Mouse (Mus musculus) hindbrain, embryonic 15.5 days (tissue): ENCODE measurements around the gene Gm6482. TPM values are rescaled to one million over a fixed set of nuclear protein-coding genes. Genes with fewer than 3 reads are reported as not detected.
A peak's percentile ranks its signal among the peaks of the same experiment; 100 is the strongest.
"Not testable (repeated sequence)": the region's sequence is repeated elsewhere in the genome, so short reads cannot be mapped to it uniquely, and the experiment has no call there.

Experiments
- ATAC-seq: fragments of 200-750 bp; cut with Nextera tagmentation; 2 replicates; pipeline ENCODE4 v1.8.0; 2017; ENCODE audit warnings: low read depth, moderate number of reproducible peaks, moderate TSS enrichment; ENCODE audit not compliant: low FRiP score
- H3K27ac ChIP-seq: fragments of 300-500 bp; sonication (generic); replicated peaks from 2 replicates; pipeline ENCODE4 v1.5.1; 2015; ENCODE audit warnings: mild to moderate bottlenecking, inconsistent platforms
- H3K27me3 ChIP-seq: fragments of 300-500 bp; sonication (generic); 2 replicates; pipeline ENCODE4 v1.6.1; 2015; ENCODE audit warnings: control low read depth, inconsistent platforms
- H3K36me3 ChIP-seq: fragments of 300-500 bp; sonication (generic); 2 replicates; pipeline ENCODE4 v1.6.1; 2015; ENCODE audit warnings: control low read depth, inconsistent platforms
- H3K4me1 ChIP-seq: fragments of 300-500 bp; sonication (generic); replicated peaks from 2 replicates; pipeline ENCODE4 v1.6.1; 2015; ENCODE audit warnings: control low read depth, inconsistent platforms
- H3K4me2 ChIP-seq: fragments of 300-500 bp; sonication (generic); 2 replicates; pipeline ENCODE4 v1.6.1; 2015; ENCODE audit warnings: moderate library complexity, mild to moderate bottlenecking, inconsistent platforms
- H3K4me3 ChIP-seq: fragments of 300-500 bp; sonication (generic); 2 replicates; pipeline ENCODE4 v1.5.1; 2015; ENCODE audit warnings: mild to moderate bottlenecking, inconsistent platforms
- H3K9ac ChIP-seq: fragments of 300-500 bp; sonication (generic); 2 replicates; pipeline ENCODE4 v1.6.1; 2015; ENCODE audit warnings: inconsistent platforms
- H3K9me3 ChIP-seq: fragments of 300-500 bp; sonication (generic); 2 replicates; pipeline ENCODE4 v1.6.1; 2016; ENCODE audit warnings: control low read depth, inconsistent platforms
- WGBS: fragments of 180-500 bp; shearing (Covaris S2); methylation state at CpG from one replicate; pipeline ENCODE4 v1.1.7; 2015; 5-methylcytosine and 5-hydroxymethylcytosine counted together
- polyA plus RNA-seq: library from polyadenylated mRNA; unstranded; fragments of >200 nt; fragmentation: Nextera tagmentation; extraction: Ambion mirVana; gene quantifications from 2 replicates; pipeline ENCODE4 v1.2.1, GENCODE M21; 2015

Gene Gm6482
- polyA plus RNA-seq, result 0.30 TPM in 1 of 2 replicates, not detected in the other

DNA sequence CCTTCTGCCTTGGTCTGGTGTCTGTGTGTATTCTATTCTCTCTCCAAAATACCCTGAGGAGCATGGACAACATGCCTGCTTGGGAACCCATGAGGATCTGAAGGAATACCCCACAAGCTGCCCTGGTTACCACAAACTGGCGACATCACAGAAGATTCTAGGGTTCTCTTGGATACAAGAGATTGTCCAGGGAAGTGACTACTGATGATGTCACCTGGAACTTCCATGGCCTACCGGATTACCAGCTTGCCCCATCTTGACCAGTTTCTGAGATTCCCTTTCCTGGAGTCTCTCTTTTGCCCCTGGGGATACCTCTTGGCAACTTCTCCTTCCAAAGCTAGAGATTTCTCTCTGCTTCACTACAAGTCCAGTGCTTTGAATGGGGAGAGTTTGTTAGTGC, at the start of gene Gm6482:
Gene Gm6482 (minus strand): TSS at position 101 of the 400 bp plus-strand sequence.
- not testable (repeated sequence) for H3K9ac ChIP-seq, H3K27ac ChIP-seq, H3K27me3 ChIP-seq, H3K4me1 ChIP-seq, H3K4me3 ChIP-seq, H3K36me3 ChIP-seq, ATAC-seq, H3K4me2 ChIP-seq, H3K9me3 ChIP-seq
- 88% methylated on average over 1 of the region's 2 CpGs for WGBS

DNA sequence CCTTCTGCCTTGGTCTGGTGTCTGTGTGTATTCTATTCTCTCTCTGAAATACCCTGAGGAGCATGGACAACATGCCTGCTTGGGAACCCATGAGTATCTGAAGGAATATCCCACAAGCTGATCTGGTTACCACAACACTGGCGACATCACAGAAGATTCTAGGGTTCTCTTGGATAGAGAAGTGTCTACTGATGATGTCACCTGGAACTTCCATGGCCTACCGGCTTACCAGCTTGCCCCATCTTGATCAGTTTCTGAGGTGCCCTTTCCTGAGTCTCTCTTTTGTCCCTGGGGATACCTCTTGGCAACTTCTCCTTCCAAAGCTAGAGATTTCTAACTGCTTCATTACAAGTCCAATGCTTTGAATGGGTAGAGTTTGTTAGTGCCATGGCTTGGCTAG, 45.3 kb upstream of the Gm6482 start, which contains the start of gene Gm7954:
Gene Gm7954 (minus strand): TSS at position 101 of the 400 bp plus-strand sequence.
- H3K4me3 ChIP-seq, result not testable (repeated sequence)
- WGBS, result 86% methylated on average over 2 of the region's 2 CpGs

DNA sequence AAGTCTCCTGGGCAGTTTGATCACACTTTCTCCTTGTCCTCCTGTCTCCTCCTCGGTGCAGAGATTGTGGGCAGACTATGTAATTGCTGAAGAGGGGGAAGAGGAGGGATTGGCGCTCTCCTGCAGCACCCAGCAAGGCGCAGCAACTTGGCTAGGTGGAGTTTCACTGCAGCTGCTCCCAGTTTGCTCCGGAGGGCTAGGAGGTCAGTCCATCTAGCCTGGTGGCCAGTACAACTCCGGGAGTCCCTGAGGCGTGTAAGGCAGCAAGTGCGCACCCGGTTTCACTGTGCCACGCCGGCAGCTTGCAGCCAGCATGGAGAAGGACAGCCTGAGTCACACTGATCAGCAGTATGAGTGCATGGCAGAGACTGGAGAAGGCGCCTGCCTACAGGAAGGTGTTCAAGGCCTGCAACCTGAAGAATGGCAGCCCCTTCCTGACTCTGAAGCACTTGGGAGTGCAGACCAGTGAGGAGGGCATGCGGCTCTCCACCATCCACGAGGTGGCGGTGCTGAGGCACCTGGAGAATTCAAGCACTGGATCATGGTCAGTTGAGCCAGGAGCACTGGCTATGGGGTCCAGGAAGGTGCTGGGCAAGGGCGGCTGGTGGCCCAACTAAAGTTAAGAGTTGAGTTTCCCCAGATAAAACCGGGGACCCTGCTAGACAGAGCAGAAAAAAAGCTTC, 17.5 kb upstream of the Gm6482 start:
- not testable (repeated sequence) for H3K36me3 ChIP-seq, H3K9me3 ChIP-seq, H3K4me1 ChIP-seq, ATAC-seq, H3K27ac ChIP-seq, H3K27me3 ChIP-seq, H3K4me3 ChIP-seq, H3K9ac ChIP-seq
- 17% methylated on average over 13 of the region's 16 CpGs for WGBS
- peak overlapping the region; percentile 42 for H3K4me2 ChIP-seq

More for the DNA sequence above, 45.3 kb upstream of the Gm6482 start, which contains the start of gene Gm7954:
- not testable (repeated sequence) for H3K27me3 ChIP-seq, H3K36me3 ChIP-seq, H3K9me3 ChIP-seq, H3K27ac ChIP-seq, H3K4me1 ChIP-seq, H3K9ac ChIP-seq, ATAC-seq, H3K4me2 ChIP-seq

DNA sequence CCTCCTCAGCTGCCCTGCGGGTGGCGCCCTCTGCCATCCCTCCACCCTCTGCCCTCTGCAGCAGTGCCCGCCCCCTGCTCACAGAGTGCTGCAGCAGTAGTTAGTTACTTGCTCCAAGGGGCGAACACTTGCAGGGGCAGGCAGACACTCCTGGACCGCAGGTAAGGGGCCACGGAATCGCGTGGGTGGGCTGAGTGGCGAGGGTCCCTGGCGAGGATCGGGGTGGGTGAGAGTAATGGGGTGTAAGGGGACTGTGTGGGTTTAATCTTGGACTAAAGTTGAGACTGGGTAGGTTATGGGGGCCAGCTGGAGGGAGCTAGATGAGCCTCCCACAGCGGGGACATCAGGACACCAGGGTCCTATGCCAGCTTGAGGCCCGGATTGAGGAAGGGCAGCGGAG, 16.6 kb upstream of the Gm6482 start:
- not testable (repeated sequence) for H3K4me3 ChIP-seq, H3K4me1 ChIP-seq, H3K36me3 ChIP-seq, H3K27me3 ChIP-seq, ATAC-seq, H3K9ac ChIP-seq, H3K9me3 ChIP-seq, H3K27ac ChIP-seq
- H3K4me2 ChIP-seq, result peak overlapping the region; percentile 42
- WGBS, result 12% methylated on average over 12 of the region's 14 CpGs

DNA sequence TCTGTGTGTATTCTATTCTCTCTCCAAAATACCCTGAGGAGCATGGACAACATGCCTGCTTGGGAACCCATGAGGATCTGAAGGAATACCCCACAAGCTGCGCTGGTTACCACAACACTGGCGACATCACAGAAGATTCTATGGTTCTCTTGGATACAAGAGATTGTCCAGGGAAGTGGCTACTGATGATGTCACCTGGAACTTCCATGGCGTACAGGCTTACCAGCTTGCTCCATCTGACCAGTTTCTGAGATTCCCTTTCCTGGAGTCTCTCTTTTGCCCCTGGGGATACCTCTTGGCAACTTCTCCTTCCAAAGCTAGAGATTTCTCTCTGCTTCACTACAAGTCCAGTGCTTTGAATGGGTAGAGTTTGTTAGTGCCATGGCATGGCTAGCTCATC, 21.8 kb downstream of the Gm6482 start, which contains the start of gene Gm7945:
Gene Gm7945 (minus strand): TSS at position 101 of the 400 bp plus-strand sequence.
- no CpG with 5 or more reads among the region's 3 CpGs for WGBS
- not testable (repeated sequence) for H3K9me3 ChIP-seq, H3K36me3 ChIP-seq, H3K4me1 ChIP-seq, H3K27ac ChIP-seq, H3K4me2 ChIP-seq, ATAC-seq, H3K4me3 ChIP-seq, H3K27me3 ChIP-seq, H3K9ac ChIP-seq

Other genes starting within 250 kb of the Gm6482 start
- not detected in 2 replicates for gene Sftpd, start 223.1 kb downstream of the Gm6482 start, polyA plus RNA-seq
- 0.35 and 0.47 TPM in 2 replicates for gene Gm2832, start 129.5 kb downstream of the Gm6482 start, polyA plus RNA-seq
- not detected in 2 replicates for gene Gm5798, start 59.7 kb downstream of the Gm6482 start, polyA plus RNA-seq
- 0.18 TPM in 1 of 2 replicates, not detected in the other for gene Gm7945, start 21.9 kb downstream of the Gm6482 start, polyA plus RNA-seq
- not detected in 2 replicates for gene Gm7954, start 45.2 kb upstream of the Gm6482 start, polyA plus RNA-seq
- gene Gm3486, start 81.2 kb upstream of the Gm6482 start, polyA plus RNA-seq, result not detected in 2 replicates
- not detected in 2 replicates for gene Gm7970, start 147.3 kb upstream of the Gm6482 start, polyA plus RNA-seq
- not detected in 2 replicates for gene 1700049E17Rik2, start 164.9 kb upstream of the Gm6482 start, polyA plus RNA-seq
- not detected in 2 replicates for gene Gm3072, start 216.3 kb upstream of the Gm6482 start, polyA plus RNA-seq
- gene Gm3676, start 238.2 kb upstream of the Gm6482 start, polyA plus RNA-seq, result not detected in 2 replicates